Comparison of ENCODE assay signal across 28 mouse cellular contexts in the genomic region with DNA sequence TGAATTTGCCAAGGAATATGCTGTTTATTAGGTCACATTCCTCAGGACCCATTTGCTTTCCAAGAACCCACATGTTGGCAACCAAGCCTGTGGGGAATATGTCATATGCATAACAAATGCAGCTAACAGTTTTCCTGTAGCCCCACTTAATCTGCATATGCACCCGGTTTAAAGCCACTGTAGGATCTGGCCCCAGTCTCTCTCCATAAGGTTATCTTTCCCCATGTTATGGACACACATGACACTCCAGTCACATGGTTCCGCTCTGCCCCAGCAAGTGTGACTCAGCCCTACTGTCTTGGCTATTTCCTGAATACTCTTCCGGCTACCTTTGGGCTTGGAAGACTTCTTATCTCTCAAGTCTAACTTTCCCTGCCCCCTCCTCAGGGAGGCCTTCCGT.
DNase-seq lines count a peak whose midpoint lies in the region; ATAC-seq and TF ChIP-seq lines count a peak whose summit lies in the region.
"Had no signal": no experiment of that assay in that cellular context is flagged by ENCODE, and none has a peak within 500 bp of the region (broad histone marks: within the 10 kb centered on the region; RNA-seq: fewer than 3 reads in every experiment).

No protein-coding gene starts in this region.

- no peaks in the 10 kb centered on the region; the same call in 1 of the 2 replicates for H3K27me3 ChIP-seq in embryonic facial prominence, embryonic 13.5 days
- H3K27me3 ChIP-seq in embryonic facial prominence, embryonic 10.5 days (replicated peaks; ENCODE audit: low read depth, poor library complexity, severe bottlenecking), result no peaks in the 10 kb centered on the region
- no peaks in the 10 kb centered on the region for H3K27me3 ChIP-seq in hindbrain, postnatal 0 days (ENCODE audit: insufficient read depth, low read length)
- no peaks in the 10 kb centered on the region for H3K27me3 ChIP-seq in hindbrain, embryonic 10.5 days (ENCODE audit: insufficient read depth, poor library complexity, severe bottlenecking)
- H3K27me3 ChIP-seq in midbrain, embryonic 11.5 days (ENCODE audit: control insufficient read depth, insufficient read depth, low read length), result no peaks in the 10 kb centered on the region
- H3K27me3 ChIP-seq in midbrain, embryonic 10.5 days (ENCODE audit: low read depth, poor library complexity, severe bottlenecking), result no peaks in the 10 kb centered on the region
- H3K27me3 ChIP-seq in forebrain, postnatal 0 days (ENCODE audit: insufficient read depth, low read length), result no peaks in the 10 kb centered on the region
- H3K27me3 ChIP-seq: embryonic facial prominence, embryonic 15.5 days; heart, embryonic 13.5 days; hindbrain, embryonic 13.5 days; intestine, embryonic 15.5 days; megakaryocyte, embryonic 14.5 days; midbrain, embryonic 15.5 days; neural tube, embryonic 13.5 days; stomach, embryonic 15.5 days had no signal

- 76% methylated on average over 4 of the region's 4 CpGs for WGBS in embryonic facial prominence, embryonic 13.5 days
- WGBS in embryonic facial prominence, embryonic 10.5 days, result 90% methylated on average over 4 of the region's 4 CpGs
- WGBS in hindbrain, postnatal 0 days, result 63% methylated on average over 4 of the region's 4 CpGs
- 84% methylated on average over 4 of the region's 4 CpGs for WGBS in hindbrain, embryonic 10.5 days
- 85% methylated on average over 4 of the region's 4 CpGs for WGBS in midbrain, embryonic 11.5 days
- 75% methylated on average over 4 of the region's 4 CpGs for WGBS in midbrain, embryonic 10.5 days
- 66% methylated on average over 4 of the region's 4 CpGs for WGBS in forebrain, postnatal 0 days

- H3K27ac ChIP-seq in embryonic facial prominence, embryonic 13.5 days, result peak overlapping the region; percentile 55; the same call in 1 of the 2 replicates
- no peak overlapping the region for H3K27ac ChIP-seq in embryonic facial prominence, embryonic 10.5 days (replicated peaks)
- H3K27ac ChIP-seq in hindbrain, postnatal 0 days, result no peak overlapping the region
- no peak overlapping the region for H3K27ac ChIP-seq in hindbrain, embryonic 10.5 days
- H3K27ac ChIP-seq in midbrain, embryonic 11.5 days (ENCODE audit: low read depth, low read length), result no peak overlapping the region
- H3K27ac ChIP-seq in midbrain, embryonic 10.5 days (replicated peaks), result no peak overlapping the region
- no peak overlapping the region for H3K27ac ChIP-seq in forebrain, postnatal 0 days (ENCODE audit: low read depth, low read length)
- H3K27ac ChIP-seq: embryonic facial prominence, embryonic 15.5 days; heart, embryonic 13.5 days; intestine, embryonic 15.5 days; kidney, postnatal 0 days; neural tube, embryonic 13.5 days; stomach, embryonic 15.5 days had no signal

- H3K4me1 ChIP-seq in embryonic facial prominence, embryonic 13.5 days, result peaks cover 19% of the 10 kb centered on the region
- H3K4me1 ChIP-seq in embryonic facial prominence, embryonic 10.5 days, result no peaks in the 10 kb centered on the region
- peaks cover 21% of the 10 kb centered on the region for H3K4me1 ChIP-seq in hindbrain, postnatal 0 days (ENCODE audit: insufficient read depth, low read length)
- no peaks in the 10 kb centered on the region for H3K4me1 ChIP-seq in hindbrain, embryonic 10.5 days (replicated peaks)
- no peaks in the 10 kb centered on the region for H3K4me1 ChIP-seq in midbrain, embryonic 11.5 days (ENCODE audit: control insufficient read depth, insufficient read depth, low read length)
- no peaks in the 10 kb centered on the region for H3K4me1 ChIP-seq in midbrain, embryonic 10.5 days
- H3K4me1 ChIP-seq in forebrain, postnatal 0 days (ENCODE audit: insufficient read depth), result peaks cover 12% of the 10 kb centered on the region; the same call in 1 of the 2 replicates
- H3K4me1 ChIP-seq: intestine, embryonic 15.5 days; megakaryocyte, embryonic 14.5 days; stomach, embryonic 15.5 days had no signal

- no peak for TF ChIP-seq CTCF in hindbrain, postnatal 0 days (IDR thresholded peaks at IDR 0.05; ENCODE audit: low read depth)
- no peak for TF ChIP-seq CTCF in forebrain, postnatal 0 days (IDR thresholded peaks at IDR 0.05; ENCODE audit: low read depth)

- no peak for ATAC-seq in embryonic facial prominence, embryonic 13.5 days (ENCODE audit: insufficient number of reproducible peaks, insufficient read depth, low FRiP score, low TSS enrichment, low read depth)
- 0 out of 2 replicates have a peak, but pooled peaks have one; percentile 4 for ATAC-seq in hindbrain, postnatal 0 days
- no peak for ATAC-seq in midbrain, embryonic 11.5 days (ENCODE audit: low FRiP score)
- 0 out of 2 replicates have a peak, but pooled peaks have one; percentile 35 for ATAC-seq in forebrain, postnatal 0 days
- ATAC-seq: CD4-positive, CD25-positive, alpha-beta regulatory T cell, adult 4 months; intestine, embryonic 15.5 days; midbrain, embryonic 15.5 days had no signal

- no peak overlapping the region for H3K4me3 ChIP-seq in embryonic facial prominence, embryonic 13.5 days
- no peak overlapping the region for H3K4me3 ChIP-seq in embryonic facial prominence, embryonic 10.5 days
- no peak overlapping the region for H3K4me3 ChIP-seq in hindbrain, postnatal 0 days (ENCODE audit: low read length)
- no peak overlapping the region for H3K4me3 ChIP-seq in hindbrain, embryonic 10.5 days
- no peak overlapping the region for H3K4me3 ChIP-seq in midbrain, embryonic 11.5 days (ENCODE audit: low read depth, low read length)
- no peak overlapping the region for H3K4me3 ChIP-seq in midbrain, embryonic 10.5 days
- no peak overlapping the region for H3K4me3 ChIP-seq in forebrain, postnatal 0 days (ENCODE audit: low read depth, low read length)
- H3K4me3 ChIP-seq: embryonic facial prominence, embryonic 15.5 days; heart, embryonic 13.5 days; hindbrain, embryonic 13.5 days; intestine, embryonic 15.5 days; megakaryocyte, embryonic 14.5 days; midbrain, embryonic 15.5 days; neural tube, embryonic 13.5 days; stomach, embryonic 15.5 days had no signal

- peak overlapping the region; percentile 21; the same call in 1 of the 2 replicates for H3K4me2 ChIP-seq in embryonic facial prominence, embryonic 13.5 days
- no peak overlapping the region for H3K4me2 ChIP-seq in hindbrain, postnatal 0 days (ENCODE audit: low read depth, low read length)
- H3K4me2 ChIP-seq in midbrain, embryonic 11.5 days, result no peak overlapping the region
- H3K4me2 ChIP-seq in forebrain, postnatal 0 days (ENCODE audit: low read depth), result no peak overlapping the region
- H3K4me2 ChIP-seq: embryonic facial prominence, embryonic 15.5 days; heart, embryonic 13.5 days; hindbrain, embryonic 13.5 days; intestine, embryonic 15.5 days; midbrain, embryonic 15.5 days; neural tube, embryonic 13.5 days; stomach, embryonic 15.5 days had no signal

- no peaks in the 10 kb centered on the region for H3K9me3 ChIP-seq in embryonic facial prominence, embryonic 13.5 days
- no peaks in the 10 kb centered on the region for H3K9me3 ChIP-seq in embryonic facial prominence, embryonic 10.5 days
- H3K9me3 ChIP-seq in hindbrain, postnatal 0 days (ENCODE audit: low read length), result no peaks in the 10 kb centered on the region
- H3K9me3 ChIP-seq in hindbrain, embryonic 10.5 days, result no peaks in the 10 kb centered on the region
- H3K9me3 ChIP-seq in midbrain, embryonic 11.5 days (ENCODE audit: control insufficient read depth, low read length), result no peaks in the 10 kb centered on the region
- no peaks in the 10 kb centered on the region for H3K9me3 ChIP-seq in midbrain, embryonic 10.5 days (replicated peaks)
- no peaks in the 10 kb centered on the region for H3K9me3 ChIP-seq in forebrain, postnatal 0 days (ENCODE audit: low read length)
- H3K9me3 ChIP-seq: embryonic facial prominence, embryonic 15.5 days; hindbrain, embryonic 13.5 days; intestine, embryonic 15.5 days; midbrain, embryonic 15.5 days; stomach, embryonic 15.5 days had no signal

- no peak for DNase-seq in embryonic facial prominence, embryonic 10.5 days (ENCODE audit: low spot score)
- no peak for DNase-seq in hindbrain, postnatal 0 days (ENCODE audit: low spot score)
- DNase-seq in hindbrain, embryonic 10.5 days (ENCODE audit: low spot score), result no peak
- peak; percentile 41 for DNase-seq in midbrain, embryonic 11.5 days (ENCODE audit: low spot score, missing footprints)
- DNase-seq in midbrain, embryonic 10.5 days (ENCODE audit: low spot score), result no peak
- no peak for DNase-seq in forebrain, postnatal 0 days
- DNase-seq in cerebellum, adult 18-20 months, result no peak
- DNase-seq: adrenal gland, postnatal 36 days; cerebellum, adult 11 months; gastrocnemius, postnatal 14 days; heart, adult 11 months; lung, adult 2 months; lung, postnatal 14 days; right cerebral cortex, adult 18-20 months; right cerebral cortex, postnatal 4 days; thymus, adult 18-20 months; thymus, postnatal 36 days had no signal

- H3K9ac ChIP-seq in embryonic facial prominence, embryonic 13.5 days, result no peak overlapping the region
- H3K9ac ChIP-seq in hindbrain, postnatal 0 days (replicated peaks; ENCODE audit: low read length), result no peak overlapping the region
- no peak overlapping the region for H3K9ac ChIP-seq in midbrain, embryonic 11.5 days (ENCODE audit: low read length)
- H3K9ac ChIP-seq in forebrain, postnatal 0 days, result no peak overlapping the region
- H3K9ac ChIP-seq: embryonic facial prominence, embryonic 15.5 days; heart, embryonic 13.5 days; hindbrain, embryonic 13.5 days; intestine, embryonic 15.5 days; midbrain, embryonic 15.5 days; neural tube, embryonic 13.5 days; stomach, embryonic 15.5 days had no signal

- no peaks in the 10 kb centered on the region for H3K36me3 ChIP-seq in embryonic facial prominence, embryonic 13.5 days
- H3K36me3 ChIP-seq in embryonic facial prominence, embryonic 10.5 days (replicated peaks), result no peaks in the 10 kb centered on the region
- no peaks in the 10 kb centered on the region for H3K36me3 ChIP-seq in hindbrain, postnatal 0 days (ENCODE audit: insufficient read depth, low read length)
- no peaks in the 10 kb centered on the region for H3K36me3 ChIP-seq in hindbrain, embryonic 10.5 days
- no peaks in the 10 kb centered on the region for H3K36me3 ChIP-seq in midbrain, embryonic 11.5 days (ENCODE audit: control insufficient read depth, insufficient read depth, low read length)
- H3K36me3 ChIP-seq in midbrain, embryonic 10.5 days, result no peaks in the 10 kb centered on the region
- H3K36me3 ChIP-seq in forebrain, postnatal 0 days (ENCODE audit: insufficient read depth), result no peaks in the 10 kb centered on the region
- H3K36me3 ChIP-seq: embryonic facial prominence, embryonic 15.5 days; heart, embryonic 13.5 days; hindbrain, embryonic 13.5 days; intestine, embryonic 15.5 days; midbrain, embryonic 15.5 days; neural tube, embryonic 13.5 days; stomach, embryonic 15.5 days had no signal

Comparison
In these comparisons a context has a peak if more than half of its experiments do, and no peak if none do; other contexts are left out.
1. ATAC-seq: peak in hindbrain, postnatal 0 days (single experiment) and forebrain, postnatal 0 days (single experiment); none in embryonic facial prominence, embryonic 13.5 days (single experiment) and midbrain, embryonic 11.5 days (single experiment).